Mouse (Mus musculus) lung, postnatal 14 days (tissue): ENCODE results near the gene Ak7.
A peak's percentile ranks its signal among the peaks of the same experiment; 100 is the strongest.

ENCODE experiments used
- DNase-seq: peaks from one replicate; pipeline ENCODE4 v3.0.0; 2021

The Ak7 gene

DNA sequence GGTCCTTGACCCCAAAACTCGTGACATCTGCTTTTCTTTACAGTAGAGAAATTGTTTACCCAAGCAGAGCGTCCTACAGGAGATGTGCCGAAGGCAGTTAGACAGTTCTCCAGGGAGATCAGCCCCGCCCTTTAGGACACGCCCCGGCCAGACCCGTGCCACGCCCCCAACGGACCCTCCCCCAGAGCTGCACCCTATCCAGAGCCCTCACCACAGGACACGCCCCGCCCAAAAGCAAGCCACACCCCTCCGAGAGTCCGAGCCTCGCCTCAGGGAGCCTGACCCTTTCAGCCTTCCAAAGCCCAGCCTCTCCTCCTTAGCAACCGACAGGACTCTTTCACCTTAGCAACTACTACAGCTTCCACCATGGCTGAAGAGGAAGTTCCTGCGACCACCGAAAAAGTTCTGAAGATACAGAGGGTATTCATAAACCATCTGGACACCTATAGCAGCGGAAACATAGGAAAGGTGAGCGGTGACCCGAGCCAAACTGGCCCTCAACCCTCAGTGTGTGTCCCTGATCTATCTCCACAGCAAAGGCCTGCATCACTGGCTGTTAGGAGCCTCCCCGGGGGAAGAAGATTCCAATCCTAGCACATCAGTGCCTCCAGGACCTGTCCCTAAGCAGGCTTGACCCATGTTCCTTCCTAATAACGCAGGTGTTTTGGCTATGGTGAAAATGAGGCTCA lies at the start of gene Ak7:
TSS of gene Ak7 (plus strand) at position 178 of the 689 bp plus-strand sequence.
- DNase-seq: peak; percentile 68

DNA sequence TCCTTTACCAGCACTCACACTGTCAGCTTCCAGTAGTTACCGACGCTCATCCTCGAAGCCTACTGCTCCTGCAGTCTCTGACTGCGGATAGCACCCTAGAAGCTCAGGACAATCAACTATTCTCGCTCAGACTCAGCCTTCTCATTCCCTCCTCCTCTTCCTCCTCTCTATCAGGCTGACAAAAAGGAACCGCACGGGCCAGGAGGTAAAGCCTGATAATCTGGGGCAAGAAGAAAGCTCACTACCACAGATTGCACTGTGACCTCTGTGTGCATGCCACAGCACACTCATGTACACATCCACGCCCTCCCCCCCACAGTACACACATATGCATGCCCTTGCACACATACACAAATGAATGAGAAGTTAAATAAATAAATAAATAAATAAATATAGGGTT lies 29.5 kb upstream of the Ak7 start:
- no peak for DNase-seq

DNA sequence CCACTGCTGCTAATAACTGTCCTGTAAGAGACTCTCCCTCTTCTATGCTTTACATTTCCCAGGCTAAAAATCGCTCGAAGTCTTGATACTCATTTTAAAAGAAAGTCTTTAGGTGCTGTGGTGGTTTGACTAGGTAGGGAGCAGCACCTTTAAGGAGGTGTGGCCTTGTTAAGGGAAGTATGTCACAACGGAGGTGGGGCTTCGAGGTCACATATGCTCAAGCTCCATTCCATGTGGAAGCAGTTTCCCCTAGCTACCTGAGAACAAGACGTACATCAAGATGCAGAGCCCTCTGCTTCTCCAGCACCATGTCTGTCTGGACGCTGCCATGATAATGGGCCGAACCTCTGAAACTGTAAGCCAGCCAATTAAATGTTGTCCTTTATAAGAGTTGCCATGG lies 27.6 kb upstream of the Ak7 start:
- no peak for DNase-seq

GRCm38 (mm10) chr12:105678762-105679161 lies 27.0 kb upstream of the Ak7 start:
- no peak for DNase-seq

- peak; percentile 31 for DNase-seq
Measured at GRCm38 (mm10) chr12:105683933-105684901, 21.6 kb upstream of the Ak7 start, which contains the start of gene Gskip. TSS of gene Gskip (plus strand) at chr12:105684829.

DNA sequence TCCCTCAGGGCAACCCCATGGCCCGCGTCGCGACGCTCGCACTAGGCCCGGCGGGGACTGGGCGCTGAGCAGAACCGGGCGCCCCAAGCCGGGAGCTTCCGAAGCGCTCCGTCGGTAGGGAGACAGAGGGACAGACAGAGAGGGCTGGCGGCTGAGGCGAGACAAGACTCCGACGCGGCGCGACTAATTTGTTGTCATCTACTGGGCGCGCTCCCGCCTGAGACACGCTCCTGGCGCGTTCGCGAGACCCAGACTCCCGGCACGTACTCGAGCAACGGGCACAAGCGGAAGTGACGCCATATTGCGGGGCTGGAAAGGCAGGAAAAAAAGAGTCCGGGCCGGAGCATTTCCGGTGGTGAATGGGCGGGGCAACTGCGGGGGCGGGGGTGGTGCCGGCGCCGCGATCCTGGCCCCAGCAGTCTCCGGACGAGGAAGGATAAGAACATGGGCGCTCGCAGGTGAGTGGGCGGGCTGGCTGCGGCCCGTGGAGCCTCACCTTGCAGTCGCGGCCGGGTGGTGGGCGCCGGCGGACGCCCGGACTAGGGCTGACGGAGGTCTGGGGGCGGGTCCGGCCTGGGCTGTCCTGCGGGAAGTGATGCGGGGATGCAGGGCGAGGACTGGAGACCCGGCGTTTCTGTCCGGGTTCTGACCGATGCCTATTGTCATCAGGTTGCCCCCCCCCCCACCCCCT lies 20.6 kb upstream of the Ak7 start, which contains the start of gene Atg2b:
TSS of gene Atg2b (minus strand) at position 211 of the 691 bp plus-strand sequence.
- DNase-seq: peak; percentile 97

- no peak for DNase-seq
Measured at GRCm38 (mm10) chr12:105686791-105687190, 19.0 kb upstream of the Ak7 start.

DNA sequence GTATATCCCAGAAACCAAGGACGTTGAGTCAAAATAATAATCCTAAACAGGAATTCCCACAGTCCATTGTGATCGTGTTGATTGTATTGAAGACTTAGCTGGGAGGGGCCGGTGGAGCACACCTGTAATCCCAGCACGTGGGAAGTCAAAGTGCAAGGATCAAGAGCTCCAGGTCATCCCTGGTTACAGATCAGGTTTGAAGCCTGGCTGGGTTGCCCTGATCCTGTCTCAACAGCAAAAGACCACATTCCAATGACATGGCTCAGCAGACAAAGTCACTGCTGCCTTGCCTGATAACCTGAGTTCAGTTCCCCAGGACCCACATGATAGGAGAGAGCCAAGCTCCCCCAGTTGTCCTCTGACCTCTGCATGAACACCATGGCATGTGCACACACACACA lies 18.4 kb upstream of the Ak7 start:
- no peak for DNase-seq

- no peak for DNase-seq
Measured at GRCm38 (mm10) chr12:105688546-105688945, 17.2 kb upstream of the Ak7 start.

DNA sequence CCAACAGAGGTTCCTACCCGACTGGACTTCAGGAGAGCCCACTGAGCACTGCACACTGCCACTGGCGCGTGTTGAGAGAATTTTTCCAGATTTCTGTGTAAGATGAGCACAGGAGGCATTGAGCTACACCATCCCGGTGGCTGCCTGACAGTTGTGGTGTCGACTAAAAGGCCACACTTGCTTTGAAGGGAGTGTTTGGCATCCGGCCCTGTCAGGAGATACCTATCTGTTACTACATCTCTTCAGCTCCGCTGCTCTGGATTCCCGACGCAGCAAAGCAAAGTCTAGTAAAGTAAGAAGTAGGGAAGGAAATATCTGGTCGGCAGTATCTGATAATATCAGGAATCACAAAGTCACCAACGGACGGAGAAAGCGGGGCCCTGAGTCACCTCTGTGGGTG lies 16.3 kb upstream of the Ak7 start:
- no peak for DNase-seq

DNA sequence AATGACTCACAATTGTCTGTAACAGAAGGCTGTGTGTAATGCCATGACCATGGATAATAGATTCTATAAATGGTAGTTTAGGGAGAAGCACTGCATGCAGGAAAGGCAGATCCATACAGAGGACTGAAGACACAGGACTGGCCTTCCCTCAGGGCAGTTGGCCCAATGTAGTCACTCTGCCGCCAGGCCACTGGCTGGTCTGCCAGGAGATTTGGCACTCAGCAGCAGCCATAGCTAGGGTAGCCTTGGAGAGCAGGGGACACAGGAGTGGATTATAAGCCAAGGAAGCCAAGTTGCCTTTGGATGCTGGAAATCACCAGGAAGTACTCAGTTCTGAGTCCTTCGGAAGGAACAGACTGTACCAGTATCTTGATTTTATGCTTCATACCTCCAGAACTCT lies 11.8 kb upstream of the Ak7 start:
- no peak for DNase-seq

- no peak for DNase-seq
Measured at GRCm38 (mm10) chr12:105695848-105696247, 9.9 kb upstream of the Ak7 start.

GRCm38 (mm10) chr12:105697104-105697780 lies 8.5 kb upstream of the Ak7 start:
- DNase-seq: no peak

DNA sequence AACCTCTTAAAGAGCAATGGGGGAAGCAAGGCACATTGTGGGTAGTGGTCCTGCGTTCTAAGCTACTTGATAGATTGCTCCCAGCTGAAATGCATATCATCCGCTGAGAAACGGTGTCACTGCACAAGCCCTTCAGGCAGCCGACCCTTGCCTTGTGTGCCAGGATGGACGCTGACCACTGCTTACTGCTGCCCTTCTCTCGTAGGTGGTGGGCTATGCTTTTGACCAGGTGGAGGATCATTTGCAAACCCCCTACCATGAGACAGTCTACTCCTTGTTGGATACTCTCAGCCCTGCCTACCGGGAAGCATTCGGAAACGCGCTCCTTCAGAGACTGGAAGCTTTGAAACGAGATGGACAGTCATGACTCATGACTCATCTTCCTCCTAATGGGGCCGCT lies 5.3 kb upstream of the Ak7 start:
- DNase-seq: no peak

DNA sequence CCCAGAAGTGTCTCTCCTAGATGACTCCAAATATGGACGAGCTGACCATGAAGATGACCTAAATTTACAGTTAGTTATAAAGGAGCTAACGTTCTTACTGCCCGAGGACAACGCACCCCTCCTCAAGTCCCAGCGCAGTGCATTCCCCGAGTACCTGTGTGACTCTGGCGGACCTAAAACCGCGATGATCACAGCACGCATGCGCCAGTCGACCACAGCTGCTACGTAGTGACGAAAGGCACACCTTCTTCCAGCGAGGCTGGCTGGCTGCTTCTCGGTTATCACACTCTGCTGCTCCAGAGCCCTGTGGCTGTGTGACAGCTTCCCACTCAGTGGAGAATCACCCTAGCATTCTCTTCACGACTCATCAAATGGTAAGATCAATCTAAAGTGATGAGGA lies 12.8 kb downstream of the Ak7 start:
- peak; percentile 24 for DNase-seq

- DNase-seq: no peak
Measured at GRCm38 (mm10) chr12:105720196-105720595, 14.4 kb downstream of the Ak7 start.

DNA sequence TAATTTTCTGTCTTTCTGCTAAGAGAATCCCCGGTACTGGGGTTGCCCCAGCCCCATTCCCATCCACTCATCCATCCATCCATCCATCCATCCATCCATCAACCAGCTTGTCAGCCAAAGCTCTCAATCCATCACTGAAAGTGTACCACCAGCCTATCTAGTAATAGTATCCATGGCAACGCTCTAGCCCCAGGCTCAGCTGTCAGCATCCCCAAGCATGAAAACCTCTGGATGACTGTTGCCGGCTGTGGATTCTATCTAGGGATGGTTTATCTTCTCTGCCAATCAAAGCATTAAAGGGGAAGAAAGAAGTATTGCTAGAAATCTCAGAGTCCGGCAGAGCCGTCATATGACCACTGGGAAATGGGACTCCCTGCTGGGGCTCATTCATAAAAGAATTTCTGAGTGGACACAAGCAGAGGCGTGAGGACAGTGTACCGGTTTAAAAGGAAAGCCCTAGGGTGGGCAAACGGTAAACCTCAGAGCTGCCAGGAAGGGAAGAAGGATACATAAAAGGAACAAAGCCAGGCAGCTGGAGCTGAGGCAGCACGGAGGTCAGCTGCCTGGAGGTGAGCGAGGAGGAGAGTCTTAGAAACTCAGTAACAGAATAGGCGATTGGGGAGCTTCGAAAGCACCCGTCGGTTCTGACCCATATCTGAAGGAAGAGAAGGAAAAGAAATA lies 15.8 kb downstream of the Ak7 start:
- no peak for DNase-seq

DNA sequence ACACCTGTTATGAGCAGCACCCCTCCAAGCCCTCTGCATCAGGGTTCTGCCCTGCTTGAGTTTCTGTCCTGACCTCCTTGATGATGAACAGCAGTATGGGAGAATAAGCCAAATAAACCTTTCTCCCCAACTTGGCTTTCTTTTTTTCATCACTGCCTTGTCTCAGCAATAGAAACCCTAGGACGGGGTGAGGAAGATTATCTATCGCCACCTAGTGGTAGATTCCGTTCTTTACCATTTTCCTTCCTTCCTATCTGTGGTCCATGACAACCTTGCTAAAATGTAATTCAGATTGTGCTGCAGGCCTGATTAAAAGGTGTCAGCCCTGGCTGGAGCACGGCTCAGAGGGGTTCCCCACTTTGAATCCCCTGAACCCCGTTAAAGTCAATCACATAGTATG lies 16.9 kb downstream of the Ak7 start:
- DNase-seq: peak; percentile 21

DNA sequence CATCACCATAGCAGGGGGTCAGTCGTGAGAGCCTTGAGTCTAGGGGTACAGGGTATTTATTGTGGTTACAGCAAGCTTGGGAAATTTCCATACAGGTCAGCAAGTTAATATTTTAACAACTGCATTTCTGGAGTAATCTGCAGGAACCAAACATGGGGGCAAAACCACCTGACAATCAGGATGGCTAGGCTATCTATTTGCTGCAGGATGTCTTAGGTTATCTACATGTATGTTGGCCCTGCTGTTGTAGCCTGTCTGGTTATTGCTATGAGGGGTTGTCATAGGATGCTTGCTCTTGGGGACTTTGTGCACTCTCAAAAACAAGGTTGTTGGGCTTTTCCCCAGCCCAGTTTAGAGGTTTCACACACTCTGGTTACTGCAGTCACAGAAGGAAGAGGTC lies 18.8 kb downstream of the Ak7 start:
- no peak for DNase-seq

- no peak for DNase-seq
Measured at GRCm38 (mm10) chr12:105725736-105726135, 20.0 kb downstream of the Ak7 start.

- no peak for DNase-seq
Measured at GRCm38 (mm10) chr12:105727268-105727667, 21.5 kb downstream of the Ak7 start.

- peak; percentile 23 for DNase-seq
Measured at GRCm38 (mm10) chr12:105727964-105728363, 22.2 kb downstream of the Ak7 start.
